Mouse (Mus musculus): ENCODE data around the gene Cst6. TPM values are rescaled to one million over a fixed set of nuclear protein-coding genes. Genes with fewer than 3 reads are reported as not detected.
A peak's percentile ranks its signal among the peaks of the same experiment; 100 is the strongest.

Cst6 gene
- polyA plus RNA-seq, 1 experiment = not detected

DNA sequence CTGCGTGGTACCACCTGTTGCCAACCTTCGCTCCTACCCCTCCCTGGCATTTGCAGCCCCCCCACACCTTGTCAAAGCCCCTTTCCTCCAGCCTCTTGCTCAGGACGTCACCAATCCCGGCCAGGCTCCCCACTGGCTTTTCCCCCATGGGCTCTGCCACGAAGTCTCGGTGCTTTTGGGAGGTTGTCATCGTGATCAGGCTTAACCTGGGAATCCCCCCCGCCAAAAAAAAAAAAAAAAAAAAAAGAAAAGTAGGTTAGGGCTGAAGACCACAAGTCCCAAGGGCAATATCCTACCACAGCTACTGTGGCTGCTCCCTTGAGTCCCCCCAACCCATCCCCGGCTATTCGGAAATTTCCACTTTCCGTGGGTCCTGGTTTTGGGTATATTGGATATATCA is 16.4 kb upstream of the Cst6 start:
- Histone ChIP-seq H3K4me3 (ENCODE audit: insufficient read depth, low read depth, low read length) (peak overlapping the region; percentile 98), H3K27ac (ENCODE audit: insufficient read depth, low read depth, low read length) (peak overlapping the region; percentile 42; the same call in 1 of the 2 replicates), H3K4me1 (ENCODE audit: control insufficient read depth, insufficient read depth, low read length) (peaks cover 15% of the 10 kb centered on the region)
- 11% methylated on average over 11 of the region's 11 CpGs for WGBS
- TF ChIP-seq CTCF (IDR thresholded peaks at IDR 0.05; ENCODE audit: insufficient read depth, low read depth, low read length) = no peak
- TF ChIP-seq POLR2A (IDR thresholded peaks at IDR 0.05; ENCODE audit: insufficient read depth, low read depth, low read length) = no peak

DNA sequence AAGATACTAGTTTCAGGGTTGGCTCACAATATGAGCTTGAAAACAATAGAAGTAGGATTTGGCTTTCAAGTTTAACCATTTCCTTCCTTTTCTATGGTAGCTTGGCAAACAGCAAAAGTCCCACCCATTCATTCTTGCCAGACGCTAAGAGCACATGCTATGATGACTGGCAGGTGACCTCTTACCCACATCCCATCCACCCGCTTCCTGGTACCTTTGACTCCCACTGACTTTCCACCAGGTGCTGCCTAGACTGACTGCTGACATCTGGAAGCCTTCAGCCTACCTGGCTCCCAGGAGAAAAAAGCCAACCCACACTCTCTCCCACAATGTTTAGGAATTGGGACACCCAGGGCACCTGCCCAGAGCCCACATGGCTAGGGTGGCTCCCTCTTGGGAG is 14.8 kb upstream of the Cst6 start:
- Histone ChIP-seq H3K4me1 (ENCODE audit: control insufficient read depth, insufficient read depth, low read length) (peaks cover 15% of the 10 kb centered on the region), H3K4me3 (ENCODE audit: insufficient read depth, low read depth, low read length) (no peak overlapping the region), H3K27ac (ENCODE audit: insufficient read depth, low read depth, low read length) (no peak overlapping the region)
- 88% methylated on average over 2 of the region's 2 CpGs for WGBS
- TF ChIP-seq CTCF (IDR thresholded peaks at IDR 0.05; ENCODE audit: insufficient read depth, low read depth, low read length) (no peak), POLR2A (IDR thresholded peaks at IDR 0.05; ENCODE audit: insufficient read depth, low read depth, low read length) (no peak)

DNA sequence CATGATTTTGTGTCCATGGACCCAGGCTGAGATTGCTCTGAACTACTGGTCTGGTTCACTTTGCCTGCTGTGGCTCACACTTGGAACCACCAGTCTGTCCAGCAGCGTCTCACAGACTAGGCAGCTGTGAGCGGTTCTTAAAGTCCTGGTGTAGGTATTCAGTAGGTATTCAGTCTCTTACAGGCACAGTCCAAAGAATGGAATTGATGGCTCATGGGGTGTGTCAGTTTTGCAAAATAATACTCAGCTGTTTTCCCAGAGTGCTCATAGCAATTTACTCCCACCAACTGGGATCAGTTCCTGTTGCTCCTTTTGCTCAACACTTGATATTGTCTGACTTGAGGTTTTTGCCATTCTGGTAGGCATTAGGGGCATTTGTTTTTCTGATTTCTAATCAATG is 12.8 kb upstream of the Cst6 start:
- TF ChIP-seq POLR2A (IDR thresholded peaks at IDR 0.05; ENCODE audit: insufficient read depth, low read depth, low read length) (no peak), CTCF (IDR thresholded peaks at IDR 0.05; ENCODE audit: insufficient read depth, low read depth, low read length) (no peak)
- no peak overlapping the region for H3K4me3 ChIP-seq (ENCODE audit: insufficient read depth, low read depth, low read length)
- peaks cover 7% of the 10 kb centered on the region for H3K4me1 ChIP-seq (ENCODE audit: control insufficient read depth, insufficient read depth, low read length)
- 78% methylated on average over 2 of the region's 2 CpGs for WGBS
- no peak overlapping the region for H3K27ac ChIP-seq (ENCODE audit: insufficient read depth, low read depth, low read length)

DNA sequence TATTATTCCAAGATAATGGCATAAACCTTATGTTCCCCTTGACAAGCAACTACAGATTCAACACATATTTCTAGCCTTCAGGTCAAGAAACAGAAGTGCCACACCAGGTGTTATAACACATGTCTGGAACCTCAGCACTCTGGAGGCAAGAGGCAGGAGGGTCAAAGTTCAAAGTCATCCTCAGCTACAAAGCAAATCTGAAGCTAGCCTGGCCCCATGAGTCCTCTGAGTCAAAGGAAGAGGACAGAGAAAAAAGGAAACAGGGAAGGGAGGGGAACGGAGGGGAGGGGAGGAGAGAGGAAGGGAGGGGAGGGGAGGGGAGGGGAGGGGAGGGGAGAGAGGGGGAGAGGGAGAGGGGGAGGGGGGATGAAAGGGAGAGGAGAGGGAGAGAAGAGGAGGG is 6.7 kb upstream of the Cst6 start:
- WGBS = no CpG with 5 or more reads among the region's 1 CpGs

DNA sequence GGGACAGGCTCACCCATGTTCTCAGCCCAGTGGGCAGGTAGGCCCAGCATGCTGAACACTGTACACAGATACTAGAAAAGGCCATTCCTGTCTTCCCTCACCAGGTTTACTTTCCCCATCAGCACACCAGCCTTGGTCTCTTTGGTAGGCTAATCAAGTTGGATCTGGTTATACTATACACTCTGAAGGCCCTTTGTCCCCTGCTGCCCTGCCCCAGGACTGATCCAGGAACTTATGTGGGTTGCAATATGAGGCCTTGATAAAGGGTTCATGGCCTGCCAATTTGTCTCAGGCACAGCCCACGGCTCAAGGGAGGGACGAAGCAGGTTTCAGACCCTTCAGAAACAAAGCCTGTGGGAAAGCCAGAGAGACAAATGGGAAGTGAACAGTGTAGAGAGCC is 4.2 kb upstream of the Cst6 start:
- H3K4me3 ChIP-seq (ENCODE audit: insufficient read depth, low read depth, low read length) = no peak overlapping the region
- H3K4me1 ChIP-seq (ENCODE audit: control insufficient read depth, insufficient read depth, low read length) = peaks cover 6% of the 10 kb centered on the region
- WGBS = 78% methylated on average over 2 of the region's 2 CpGs
- no peak for TF ChIP-seq POLR2A (IDR thresholded peaks at IDR 0.05; ENCODE audit: insufficient read depth, low read depth, low read length)
- no peak overlapping the region for H3K27ac ChIP-seq (ENCODE audit: insufficient read depth, low read depth, low read length)

More for the DNA sequence above, 6.7 kb upstream of the Cst6 start:
- TF ChIP-seq CTCF (IDR thresholded peaks at IDR 0.05; ENCODE audit: insufficient read depth, low read depth, low read length) (no peak), POLR2A (IDR thresholded peaks at IDR 0.05; ENCODE audit: insufficient read depth, low read depth, low read length) (no peak)
- H3K27ac ChIP-seq (ENCODE audit: insufficient read depth, low read depth, low read length) = no peak overlapping the region
- no peak overlapping the region for H3K4me3 ChIP-seq (ENCODE audit: insufficient read depth, low read depth, low read length)
- no peaks in the 10 kb centered on the region for H3K4me1 ChIP-seq (ENCODE audit: control insufficient read depth, insufficient read depth, low read length)

DNA sequence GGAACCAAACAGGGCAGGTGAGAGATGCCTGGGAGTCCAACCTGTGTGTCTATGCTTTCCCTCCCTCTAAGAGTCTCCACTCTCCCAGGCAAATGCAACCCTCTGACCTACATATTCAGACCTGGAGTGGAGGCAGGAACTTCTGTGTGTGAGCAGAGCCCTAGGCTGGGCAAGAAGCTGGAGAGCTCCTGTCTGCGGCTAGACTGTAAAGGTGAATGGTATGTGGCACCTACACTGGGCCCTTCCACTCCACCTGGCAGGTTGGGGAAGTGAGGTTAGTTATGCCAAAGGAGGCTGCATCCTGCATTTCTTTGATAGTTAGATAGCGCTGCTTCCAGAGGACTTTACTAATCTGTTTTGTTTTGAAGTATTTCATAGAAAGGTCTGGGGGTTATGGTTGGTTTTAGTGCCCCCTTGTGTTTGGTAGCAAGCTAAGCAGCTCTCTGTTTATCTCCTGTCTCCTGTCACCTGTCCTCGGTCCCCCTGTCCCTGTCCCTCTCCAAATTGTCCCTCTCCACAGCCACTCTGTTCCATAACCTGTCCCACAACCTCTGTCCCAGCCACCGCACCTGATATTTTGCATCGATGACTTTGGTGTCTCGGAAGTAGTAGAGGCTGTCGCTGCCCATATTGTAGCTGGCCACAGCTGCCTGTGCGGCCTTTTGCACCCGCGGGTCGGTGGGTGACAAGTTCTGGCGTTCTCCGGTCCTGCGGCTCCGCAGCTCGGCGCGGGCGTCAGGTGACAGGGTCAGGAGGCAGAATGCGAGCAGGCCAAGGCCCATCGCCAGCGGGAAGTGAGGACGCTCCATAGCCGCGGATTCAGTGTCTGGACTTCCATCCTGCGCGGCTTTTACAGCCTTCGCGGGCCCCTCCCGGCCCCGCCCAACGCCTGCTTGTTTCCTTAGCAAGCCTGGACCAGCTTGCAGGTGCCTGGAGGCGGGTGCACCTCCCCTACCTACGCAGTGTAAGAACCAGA is 560 bp downstream of the Cst6 start:
- peaks cover 12% of the 10 kb centered on the region for H3K4me1 ChIP-seq (ENCODE audit: control insufficient read depth, insufficient read depth, low read length)
- H3K27ac ChIP-seq (ENCODE audit: insufficient read depth, low read depth, low read length) = 0 out of 2 replicates have a peak overlapping the region, but pooled peaks have one; percentile 14
- TF ChIP-seq POLR2A (IDR thresholded peaks at IDR 0.05; ENCODE audit: insufficient read depth, low read depth, low read length) (no peak), CTCF (IDR thresholded peaks at IDR 0.05; ENCODE audit: insufficient read depth, low read depth, low read length) (peak; percentile 28; the same call in 1 of the 2 replicates)
- peak overlapping the region; percentile 54 for H3K4me3 ChIP-seq (ENCODE audit: insufficient read depth, low read depth, low read length)
- 4% methylated on average over 34 of the region's 34 CpGs for WGBS

DNA sequence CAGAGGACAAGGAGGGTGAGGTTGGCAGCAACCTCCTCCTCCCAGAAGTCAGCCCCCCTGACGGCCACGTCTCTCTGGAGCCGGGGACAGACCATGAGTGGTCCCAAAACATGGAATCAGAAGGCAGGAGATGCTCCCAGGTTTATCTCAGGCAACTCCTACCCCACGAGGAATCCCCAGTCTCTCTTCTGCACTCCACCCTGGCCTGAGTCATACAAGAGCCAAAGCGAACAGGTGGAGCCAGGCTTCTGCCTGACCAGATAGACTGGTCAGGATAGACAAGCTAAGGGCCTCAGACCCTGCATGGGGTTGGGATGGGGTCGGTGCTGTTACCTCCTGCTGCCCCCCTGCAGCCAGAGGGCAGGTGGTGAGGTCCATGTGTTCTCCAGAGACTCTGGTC is 1.3 kb downstream of the Cst6 start:
- WGBS = 75% methylated on average over 6 of the region's 6 CpGs
- Histone ChIP-seq H3K27ac (ENCODE audit: insufficient read depth, low read depth, low read length) (no peak overlapping the region), H3K4me1 (ENCODE audit: control insufficient read depth, insufficient read depth, low read length) (peaks cover 12% of the 10 kb centered on the region), H3K4me3 (ENCODE audit: insufficient read depth, low read depth, low read length) (no peak overlapping the region)
- TF ChIP-seq POLR2A (IDR thresholded peaks at IDR 0.05; ENCODE audit: insufficient read depth, low read depth, low read length) = no peak
- no peak for TF ChIP-seq CTCF (IDR thresholded peaks at IDR 0.05; ENCODE audit: insufficient read depth, low read depth, low read length)

DNA sequence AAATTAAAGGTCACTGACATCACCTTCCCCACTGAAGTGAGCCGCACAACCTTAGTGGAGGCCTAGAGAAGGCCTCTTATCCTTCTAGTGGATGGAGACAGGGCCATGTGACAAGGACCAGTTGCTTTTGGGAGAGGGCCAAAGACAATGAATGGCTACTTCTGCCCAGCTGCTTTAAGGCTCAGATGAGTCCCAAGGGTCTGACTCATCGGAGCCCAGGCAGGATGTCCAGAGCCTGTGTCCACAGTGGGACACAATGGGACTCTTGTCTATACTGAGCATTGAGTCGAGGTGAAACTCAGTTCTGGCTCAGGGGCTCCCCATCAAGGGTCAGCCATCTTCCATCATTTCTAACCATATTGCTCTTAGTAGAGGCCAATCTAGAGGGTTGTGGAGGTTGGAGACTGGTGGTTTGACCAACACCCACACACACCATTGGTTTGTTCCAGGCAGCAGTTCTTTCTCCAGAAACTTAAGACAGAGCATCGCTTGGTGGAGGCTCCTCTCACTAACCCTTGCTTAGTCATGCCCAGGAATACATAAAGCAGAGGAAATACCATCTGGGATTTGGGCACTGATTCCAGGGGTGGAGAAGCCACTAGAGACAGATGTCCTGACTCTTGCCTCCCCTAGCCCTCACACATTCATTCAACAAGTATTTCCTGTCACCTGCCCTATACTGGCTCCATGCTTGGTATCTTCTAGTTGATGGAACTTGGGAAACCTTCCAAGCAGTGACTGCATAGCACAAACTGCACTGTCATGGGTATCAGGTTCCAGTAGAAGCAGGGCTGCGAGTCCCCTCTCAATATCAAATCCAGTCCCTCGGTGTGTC is 3.9 kb downstream of the Cst6 start:
- 76% methylated on average over 6 of the region's 6 CpGs for WGBS

DNA sequence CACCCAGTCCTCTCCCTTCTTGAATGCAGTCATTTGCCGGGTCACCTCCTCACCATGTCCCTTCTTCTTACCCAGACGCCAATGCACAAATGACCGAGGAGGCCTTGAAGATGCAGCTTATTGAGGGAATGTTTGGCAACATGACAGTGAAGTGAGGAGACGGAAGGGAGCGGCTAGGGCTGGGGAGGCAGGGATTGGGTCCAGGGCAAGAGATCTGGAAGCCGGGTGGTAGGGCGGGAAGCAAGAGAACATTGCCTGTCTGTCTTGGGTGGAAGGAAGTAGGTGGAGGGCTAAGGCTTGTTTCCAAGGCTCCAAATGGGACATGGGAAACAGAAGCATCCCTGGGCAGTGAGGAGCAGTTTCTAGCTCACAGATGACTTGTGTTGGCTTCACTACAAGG is 8.0 kb downstream of the Cst6 start:
- WGBS = 91% methylated on average over 7 of the region's 7 CpGs
- Histone ChIP-seq H3K27ac (ENCODE audit: insufficient read depth, low read depth, low read length) (no peak overlapping the region), H3K4me3 (ENCODE audit: insufficient read depth, low read depth, low read length) (no peak overlapping the region), H3K4me1 (ENCODE audit: control insufficient read depth, insufficient read depth, low read length) (no peaks in the 10 kb centered on the region)
- TF ChIP-seq CTCF (IDR thresholded peaks at IDR 0.05; ENCODE audit: insufficient read depth, low read depth, low read length) = no peak
- no peak for TF ChIP-seq POLR2A (IDR thresholded peaks at IDR 0.05; ENCODE audit: insufficient read depth, low read depth, low read length)

More for the DNA sequence above, 3.9 kb downstream of the Cst6 start:
- no peak for TF ChIP-seq POLR2A (IDR thresholded peaks at IDR 0.05; ENCODE audit: insufficient read depth, low read depth, low read length)
- TF ChIP-seq CTCF (IDR thresholded peaks at IDR 0.05; ENCODE audit: insufficient read depth, low read depth, low read length) = no peak
- Histone ChIP-seq H3K4me1 (ENCODE audit: control insufficient read depth, insufficient read depth, low read length) (peaks cover 12% of the 10 kb centered on the region), H3K27ac (ENCODE audit: insufficient read depth, low read depth, low read length) (no peak overlapping the region), H3K4me3 (ENCODE audit: insufficient read depth, low read depth, low read length) (no peak overlapping the region)

Data from olfactory bulb, adult 2 months (tissue).